ENCODE assay signal across 10 mouse cellular contexts in genomic region chr17:25824362-25825142, GRCm38 (mm10). TPM values are rescaled to one million over a fixed set of nuclear protein-coding genes. Genes with fewer than 3 reads are reported as not detected.
A peak's percentile ranks its signal among the peaks of the same experiment; 100 is the strongest.
DNase-seq lines count a peak whose midpoint lies in the region; ATAC-seq lines count a peak whose summit lies in the region.
"Had no signal": no experiment of that assay in that cellular context is flagged by ENCODE, and none has a peak within 500 bp of the region (broad histone marks: within the 10 kb centered on the region; RNA-seq: fewer than 3 reads in every experiment).

No protein-coding gene starts in this region.

- 69% methylated on average over 17 of the region's 17 CpGs for WGBS in heart, embryonic 15.5 days
- 77% methylated on average over 17 of the region's 17 CpGs for WGBS in hindbrain, embryonic 14.5 days
- WGBS in midbrain, embryonic 12.5 days = 76% methylated on average over 17 of the region's 17 CpGs

- intact Hi-C loops in heart, postnatal 14 days (cut with DNase I) = no loop called here

- peaks cover 30% of the 10 kb centered on the region for H3K27me3 ChIP-seq in heart, embryonic 15.5 days
- no peaks in the 10 kb centered on the region for H3K27me3 ChIP-seq in hindbrain, embryonic 14.5 days (ENCODE audit: control insufficient read depth, insufficient read depth, low read length)
- peaks cover 19% of the 10 kb centered on the region for H3K27me3 ChIP-seq in midbrain, embryonic 12.5 days

- H3K9me3 ChIP-seq in heart, embryonic 15.5 days (replicated peaks) = no peaks in the 10 kb centered on the region
- no peaks in the 10 kb centered on the region for H3K9me3 ChIP-seq in hindbrain, embryonic 14.5 days (ENCODE audit: control insufficient read depth, low read length)
- no peaks in the 10 kb centered on the region for H3K9me3 ChIP-seq in midbrain, embryonic 12.5 days

- ATAC-seq in heart, embryonic 15.5 days (replicated peaks; ENCODE audit: insufficient number of reproducible peaks, insufficient read depth, low FRiP score, low read depth) = no peak
- no peak for ATAC-seq in hindbrain, embryonic 14.5 days (ENCODE audit: low FRiP score)
- ATAC-seq in midbrain, embryonic 12.5 days (ENCODE audit: low FRiP score, low read depth) = no peak
- ATAC-seq: Patski had no signal

- no peak for DNase-seq in heart, postnatal 14 days
- peak; percentile 54 for DNase-seq in ZHBTc4 (ENCODE audit: low read depth, low spot score)
- DNase-seq in hindbrain, embryonic 14.5 days (ENCODE audit: low spot score) = no peak
- no peak for DNase-seq in ovary, postnatal 10 days (ENCODE audit: low spot score)
- DNase-seq in right cerebral cortex, adult 18-20 months = no peak
- no peak for DNase-seq in right cerebral cortex, adult 2 months (ENCODE audit: low spot score in 2 of 2)
- DNase-seq: right cerebral cortex, postnatal 25 days had no signal

- H3K4me1 ChIP-seq in heart, embryonic 15.5 days (replicated peaks) = peaks cover 33% of the 10 kb centered on the region
- H3K4me1 ChIP-seq in hindbrain, embryonic 14.5 days (replicated peaks; ENCODE audit: control insufficient read depth, insufficient read depth, low read length) = peaks cover 35% of the 10 kb centered on the region
- peaks cover 39% of the 10 kb centered on the region for H3K4me1 ChIP-seq in midbrain, embryonic 12.5 days

- peaks cover 5% of the 10 kb centered on the region; the same call in 1 of the 2 replicates for H3K36me3 ChIP-seq in heart, embryonic 15.5 days
- peaks cover 33% of the 10 kb centered on the region for H3K36me3 ChIP-seq in hindbrain, embryonic 14.5 days (replicated peaks; ENCODE audit: control insufficient read depth, insufficient read depth)
- peaks cover 24% of the 10 kb centered on the region for H3K36me3 ChIP-seq in midbrain, embryonic 12.5 days

- H3K9ac ChIP-seq in heart, embryonic 15.5 days = peak overlapping the region; percentile 63; the same call in 1 of the 2 replicates
- peak overlapping the region; percentile 82 for H3K9ac ChIP-seq in hindbrain, embryonic 14.5 days
- H3K9ac ChIP-seq in midbrain, embryonic 12.5 days (replicated peaks) = peak overlapping the region; percentile 75; the same call in 1 of the 2 replicates

- H3K27ac ChIP-seq in heart, embryonic 15.5 days = no peak overlapping the region
- H3K27ac ChIP-seq in hindbrain, embryonic 14.5 days = no peak overlapping the region
- H3K27ac ChIP-seq in midbrain, embryonic 12.5 days (replicated peaks) = no peak overlapping the region

- peak overlapping the region; percentile 61 for H3K4me3 ChIP-seq in heart, embryonic 15.5 days
- H3K4me3 ChIP-seq in hindbrain, embryonic 14.5 days (replicated peaks; ENCODE audit: low read length) = peak overlapping the region; percentile 68
- H3K4me3 ChIP-seq in midbrain, embryonic 12.5 days = peak overlapping the region; percentile 60

- peak overlapping the region; percentile 87 for H3K4me2 ChIP-seq in heart, embryonic 15.5 days
- H3K4me2 ChIP-seq in hindbrain, embryonic 14.5 days (replicated peaks) = peak overlapping the region; percentile 99
- H3K4me2 ChIP-seq in midbrain, embryonic 12.5 days (replicated peaks) = peak overlapping the region; percentile 95

RNA-seq across cellular contexts. Expression of gene Wdr24, which starts 1.1 kb away (rescaled TPM):
- polyA plus RNA-seq in heart, embryonic 15.5 days (2015; fragmentation: Nextera tagmentation; extraction: Ambion mirVana) = 12.7 and 19.8 TPM in 2 replicates
- total RNA-seq in heart, postnatal 14 days (2021) = 10 to 100 TPM; 10.5 to 11.0 TPM
- polyA plus RNA-seq in hindbrain, embryonic 14.5 days (2014; fragmentation: Nextera tagmentation; extraction: Ambion mirVana) = 29.9 and 32.1 TPM in 2 replicates
- polyA plus RNA-seq in midbrain, embryonic 12.5 days (2016; fragmentation: Nextera tagmentation; extraction: Ambion mirVana) = 28.3 and 28.5 TPM in 2 replicates

RNA-seq across cellular contexts. Expression of gene Jmjd8, which starts 4.1 kb away (rescaled TPM):
- 30.9 and 36.6 TPM in 2 replicates for polyA plus RNA-seq in heart, embryonic 15.5 days (2015; fragmentation: Nextera tagmentation; extraction: Ambion mirVana)
- 10 to 100 TPM; 33.1 to 34.1 TPM for total RNA-seq in heart, postnatal 14 days (2021)
- 39.3 and 42.1 TPM in 2 replicates for polyA plus RNA-seq in hindbrain, embryonic 14.5 days (2014; fragmentation: Nextera tagmentation; extraction: Ambion mirVana)
- polyA plus RNA-seq in midbrain, embryonic 12.5 days (2016; fragmentation: Nextera tagmentation; extraction: Ambion mirVana) = 70.7 and 71.1 TPM in 2 replicates

RNA-seq across cellular contexts. Expression of gene Stub1, which starts 8.7 kb away (rescaled TPM):
- 251 and 301 TPM in 2 replicates for polyA plus RNA-seq in heart, embryonic 15.5 days (2015; fragmentation: Nextera tagmentation; extraction: Ambion mirVana)
- total RNA-seq in heart, postnatal 14 days (2021) = 100 to 1,000 TPM; 106 to 109 TPM
- polyA plus RNA-seq in hindbrain, embryonic 14.5 days (2014; fragmentation: Nextera tagmentation; extraction: Ambion mirVana) = 336 and 357 TPM in 2 replicates
- 277 and 283 TPM in 2 replicates for polyA plus RNA-seq in midbrain, embryonic 12.5 days (2016; fragmentation: Nextera tagmentation; extraction: Ambion mirVana)

RNA-seq across cellular contexts. Expression of gene Rhbdl1, which starts 12.5 kb away (rescaled TPM):
- 1.4 and 1.7 TPM in 2 replicates for polyA plus RNA-seq in heart, embryonic 15.5 days (2015; fragmentation: Nextera tagmentation; extraction: Ambion mirVana)
- 1 to 10 TPM; 2.5 to 3.1 TPM for total RNA-seq in heart, postnatal 14 days (2021)
- polyA plus RNA-seq in hindbrain, embryonic 14.5 days (2014; fragmentation: Nextera tagmentation; extraction: Ambion mirVana) = 51.3 and 57.1 TPM in 2 replicates
- 5.8 and 6.0 TPM in 2 replicates for polyA plus RNA-seq in midbrain, embryonic 12.5 days (2016; fragmentation: Nextera tagmentation; extraction: Ambion mirVana)

RNA-seq across cellular contexts. Expression of gene Fbxl16, which starts 15.7 kb away (rescaled TPM):
- polyA plus RNA-seq in heart, embryonic 15.5 days (2015; fragmentation: Nextera tagmentation; extraction: Ambion mirVana) = 0.78 and 1.2 TPM in 2 replicates
- 1 to 10 TPM in 1 of 2 experiments, under 1 TPM in 1; 1.00 to 1.2 TPM for total RNA-seq in heart, postnatal 14 days (2021)
- 31.7 and 35.0 TPM in 2 replicates for polyA plus RNA-seq in hindbrain, embryonic 14.5 days (2014; fragmentation: Nextera tagmentation; extraction: Ambion mirVana)
- 24.8 and 29.4 TPM in 2 replicates for polyA plus RNA-seq in midbrain, embryonic 12.5 days (2016; fragmentation: Nextera tagmentation; extraction: Ambion mirVana)
